Comparison of ENCODE assay signal across 9 mouse cellular contexts in the genomic region with DNA sequence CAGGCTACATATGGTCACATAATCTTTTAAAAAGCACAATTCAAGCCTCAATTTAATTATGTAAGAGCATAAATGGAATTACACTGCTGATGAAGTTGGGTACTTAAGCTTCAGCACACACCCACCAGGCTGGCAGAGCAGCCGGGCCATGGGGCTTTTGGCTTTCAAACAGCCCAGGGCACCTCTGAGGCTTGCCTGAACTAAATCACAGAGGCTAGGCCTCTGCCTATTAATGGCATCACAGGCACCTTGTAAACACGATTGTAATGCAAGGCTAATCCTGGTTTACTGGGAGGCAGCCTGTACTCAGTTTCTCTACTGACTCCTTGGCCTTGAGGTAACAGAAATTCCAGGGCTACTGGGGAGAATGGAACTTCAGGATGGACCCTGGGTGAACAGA.
"Had no signal": no experiment of that assay in that cellular context is flagged by ENCODE, and none has a peak within 500 bp of the region (broad histone marks: within the 10 kb centered on the region; RNA-seq: fewer than 3 reads in every experiment).

No protein-coding gene starts in this region.

- DNase-seq: kidney, adult 8-10 months; kidney, postnatal 10 days; kidney, postnatal 36 days; liver, postnatal 0 days; lung, embryonic 14.5 days; midbrain, embryonic 14.5 days; right cerebral cortex, postnatal 25 days; spleen, adult 18-20 months; thymus, postnatal 25 days had no signal
